Mouse (Mus musculus) embryonic fibroblast, embryonic 13.5 days (primary cell): ENCODE results near the gene Fem1b.

Experiments
- CTCF ChIP-seq: IDR thresholded peaks from 2 replicates; pipeline ENCODE4 v1.5.1; 2011; ENCODE audit warnings: mild to moderate bottlenecking, control low read depth, low read length, moderate library complexity, borderline replicate concordance; ENCODE audit not compliant: insufficient read depth
- POLR2A ChIP-seq: IDR thresholded peaks from 2 replicates; pipeline ENCODE4 v1.6.1; 2011; ENCODE audit warnings: low read depth, mild to moderate bottlenecking, control low read depth, low read length, moderate library complexity

DNA sequence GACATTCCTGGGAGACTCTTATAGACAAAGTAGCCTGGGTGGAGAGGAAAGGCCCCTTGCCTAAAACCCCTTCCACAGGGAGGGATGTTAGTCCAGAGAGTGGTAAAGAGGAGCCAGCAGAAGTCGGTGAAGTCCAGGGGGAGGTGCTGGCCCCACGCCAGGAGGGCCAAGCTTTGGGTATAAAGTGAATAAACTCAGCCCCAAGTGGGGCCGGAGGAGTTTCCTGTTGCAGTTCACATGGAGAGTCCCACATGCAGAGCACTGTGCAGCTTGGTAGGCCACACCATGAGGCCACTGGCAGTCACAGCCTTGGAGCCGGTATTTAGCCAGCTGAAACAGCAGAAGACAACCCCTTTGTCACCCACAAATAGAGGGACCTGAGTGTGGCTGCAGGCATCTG, 42.7 kb upstream of the Fem1b start:
- TF ChIP-seq CTCF (no peak), POLR2A (no peak)
